Mouse (Mus musculus): ENCODE data around the gene Robo1.

- TF ChIP-seq POLR2A (IDR thresholded peaks at IDR 0.05; ENCODE audit: borderline replicate concordance, low read depth, low read length) (no peak), CTCF (IDR thresholded peaks at IDR 0.05; ENCODE audit: low read depth, low read length) (no peak)
These were observed 362.3 kb downstream of the Robo1 start for GRCm38 (mm10) chr16:72670240-72671038.
